Mouse (Mus musculus) left cerebral cortex, adult 18-20 months (tissue): ENCODE measurements at regions not wholly inside any gene's neighbourhood (a gene's known extent, or its start where the extent isn't known, plus 50 kb on each side); places are given as distances from the start of the nearest gene placed in this dataset.

Experiments used
- DNase-seq, 2 experiments: peaks; one replicate each; pipeline ENCODE4 v3.0.0; 2021 to 2022; ENCODE audit warnings: low spot score in 2 of 2, mixed read lengths in 1 of 2

DNA sequence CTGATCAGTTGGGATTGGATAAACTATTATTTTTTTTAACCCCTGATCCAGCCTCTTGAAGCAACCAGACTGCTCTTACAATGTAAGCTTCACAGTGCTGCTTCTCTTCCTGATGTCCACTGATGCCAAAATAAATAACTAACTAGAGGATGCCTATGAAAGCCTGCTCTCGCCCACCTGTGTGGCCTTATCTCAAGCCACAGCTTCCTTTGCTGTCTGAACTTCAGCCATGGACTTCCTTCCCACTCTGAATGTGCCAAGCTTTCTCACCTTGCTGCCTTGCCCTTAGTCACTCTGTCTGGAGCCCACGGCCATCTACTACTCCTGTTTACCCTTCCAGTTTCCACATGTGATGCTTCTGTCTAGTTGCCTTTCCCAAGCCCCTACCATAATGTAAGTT, 559.6 kb downstream of the Dhx35 start:
- no peak for DNase-seq

DNA sequence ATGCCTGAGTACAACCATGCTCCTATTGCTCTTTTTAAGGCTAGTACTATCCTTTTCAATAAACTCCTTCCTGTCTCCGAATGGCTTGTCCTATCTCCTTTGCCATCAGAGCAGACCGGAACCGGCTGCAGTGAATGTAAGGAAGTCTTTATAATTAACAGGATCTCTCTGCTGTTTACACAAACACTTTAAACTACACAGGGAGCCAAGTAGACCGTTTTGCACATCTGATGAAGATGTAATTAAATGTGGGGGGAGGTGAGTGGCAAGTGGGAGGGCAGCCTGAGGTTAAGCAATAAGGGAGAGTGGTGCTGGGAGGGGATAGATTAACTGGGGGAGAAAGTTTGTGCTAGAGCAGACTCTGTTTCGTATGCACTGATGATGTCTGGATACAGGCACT, 561.9 kb downstream of the Dhx35 start:
- no peak for DNase-seq

DNA sequence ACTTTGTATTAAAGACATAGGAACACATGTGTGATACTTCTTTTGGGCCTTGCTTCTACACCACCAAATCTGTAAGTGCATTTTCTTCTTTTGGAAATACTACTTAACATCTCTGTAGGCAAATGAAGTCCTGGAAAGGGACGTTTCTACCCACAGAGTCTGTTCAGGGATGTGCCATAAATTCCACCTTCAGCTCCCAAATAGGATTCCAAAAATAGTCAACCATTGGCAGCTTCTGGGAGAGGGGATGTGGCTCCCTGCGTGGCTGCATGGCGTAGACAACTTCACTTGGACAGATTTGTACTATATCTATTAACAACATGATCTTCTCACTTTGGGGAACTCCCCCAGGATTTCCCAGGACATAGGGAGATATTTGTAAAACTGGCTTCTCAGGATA, 566.8 kb downstream of the Dhx35 start:
- DNase-seq = peak; percentile 1 to 4

DNA sequence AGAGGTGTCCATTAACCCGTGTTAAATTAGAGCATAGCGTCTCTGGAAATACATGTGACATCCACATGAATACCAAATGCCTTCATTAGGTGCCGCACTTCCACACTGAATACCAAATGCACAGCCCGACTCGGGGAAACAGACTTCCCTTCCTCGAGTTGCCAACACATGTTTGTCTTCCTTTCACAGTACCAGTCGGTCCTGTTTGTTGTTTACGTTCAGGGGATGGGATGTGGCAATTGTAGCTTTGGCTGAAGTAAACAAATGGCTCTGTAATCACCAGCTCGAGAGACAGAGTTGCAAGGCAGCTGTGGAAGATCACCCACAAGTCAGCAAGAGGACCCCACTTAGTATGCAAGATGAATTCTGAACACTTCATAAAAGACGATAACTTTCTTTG, 598.3 kb downstream of the Dhx35 start:
- no peak for DNase-seq

DNA sequence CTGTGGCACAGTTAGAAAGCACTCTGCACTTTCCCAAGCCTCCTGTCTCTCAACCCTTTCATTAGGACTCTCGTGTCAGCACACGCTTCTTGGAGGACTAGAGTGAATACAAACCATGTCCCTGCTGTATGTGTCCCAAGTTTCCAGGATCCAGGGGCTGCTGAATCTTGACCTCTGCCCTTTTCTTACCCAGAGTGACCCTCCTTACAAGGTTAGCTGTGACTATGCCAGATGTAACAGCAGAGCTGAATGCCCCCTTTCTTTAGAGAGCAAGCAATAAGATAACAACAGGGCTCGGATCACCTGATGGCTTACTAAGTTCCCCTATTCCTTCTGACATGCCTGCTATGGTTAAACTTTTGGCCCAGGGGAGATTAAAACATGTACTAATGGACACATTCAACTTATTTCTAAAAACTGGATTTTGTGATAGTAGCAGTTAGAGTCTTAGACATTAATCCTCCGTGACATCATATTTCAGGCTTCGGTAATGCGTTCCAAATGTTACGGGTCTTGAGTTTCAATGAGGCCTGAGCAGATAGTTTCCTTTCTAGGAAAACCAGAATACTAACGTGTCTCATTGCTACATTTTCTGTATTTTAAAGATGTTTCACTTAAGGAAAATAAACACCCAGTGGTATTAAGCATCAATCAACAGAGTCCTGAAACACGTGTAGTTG, 607.0 kb downstream of the Dhx35 start:
- DNase-seq = no peak

DNA sequence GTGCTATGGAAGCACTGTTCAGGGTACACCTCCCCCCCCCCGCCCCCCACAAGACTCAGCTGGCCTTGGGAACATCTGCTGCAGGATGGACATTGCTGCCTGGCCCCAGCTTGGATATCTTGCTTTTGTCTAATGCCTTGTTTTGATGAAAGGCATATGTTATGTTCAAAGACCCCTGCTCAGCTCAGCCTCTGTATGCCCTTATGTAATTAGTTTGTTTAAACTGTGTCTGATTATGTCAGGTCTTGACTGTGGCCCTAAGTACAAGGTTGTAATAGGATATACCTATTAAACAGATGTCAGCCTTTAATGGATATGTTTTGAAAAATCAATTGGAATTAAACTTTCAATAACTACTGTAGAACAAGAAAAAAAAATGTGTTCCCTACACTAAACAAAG, 610.3 kb downstream of the Dhx35 start:
- no peak for DNase-seq

DNA sequence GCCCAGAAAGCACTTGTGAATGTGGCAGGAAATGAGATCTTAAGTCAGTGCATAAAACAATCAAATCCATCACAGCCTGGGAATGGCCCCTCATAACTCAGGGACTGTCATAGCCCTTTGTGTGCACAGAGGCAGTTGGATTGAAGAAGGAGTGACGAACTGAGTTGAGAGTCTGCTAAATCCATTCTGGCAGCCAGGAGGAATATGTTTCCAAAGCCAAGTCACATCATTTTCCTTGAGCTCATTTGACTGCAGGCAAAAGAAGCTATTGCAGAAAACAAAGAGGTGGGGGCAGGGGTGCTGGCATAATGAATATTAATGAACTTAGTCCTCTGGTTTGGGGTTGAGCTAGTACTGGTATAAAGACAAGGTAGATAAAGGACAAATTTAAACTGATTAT, 620.0 kb downstream of the Dhx35 start:
- no peak for DNase-seq

DNA sequence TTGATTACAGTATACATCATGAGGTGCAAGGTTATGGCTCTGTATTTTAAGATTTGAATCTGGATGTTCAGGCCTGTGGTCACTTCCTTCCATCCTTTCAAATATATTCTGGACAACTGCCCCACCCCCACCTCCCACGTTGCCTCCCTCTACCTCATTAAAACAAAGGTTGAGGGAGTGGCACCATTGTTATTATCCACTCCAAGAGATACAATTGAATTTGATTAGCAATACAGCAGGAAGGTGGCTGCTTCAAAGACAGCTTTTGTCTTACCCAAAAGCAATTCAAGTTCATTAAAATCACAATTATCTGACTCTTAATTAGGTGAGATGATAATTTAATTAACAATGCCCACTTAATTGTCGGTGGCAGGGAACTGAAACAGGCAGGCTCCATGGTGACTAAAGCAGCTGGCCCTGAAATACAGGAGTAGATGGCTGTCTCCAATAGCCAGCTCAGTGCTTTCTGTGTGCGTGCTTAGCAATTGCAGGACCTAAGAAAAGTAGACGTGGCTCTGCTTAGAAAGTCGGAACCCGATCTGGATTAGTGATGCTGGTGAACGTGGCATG, 623.8 kb downstream of the Dhx35 start:
- no peak for DNase-seq

DNA sequence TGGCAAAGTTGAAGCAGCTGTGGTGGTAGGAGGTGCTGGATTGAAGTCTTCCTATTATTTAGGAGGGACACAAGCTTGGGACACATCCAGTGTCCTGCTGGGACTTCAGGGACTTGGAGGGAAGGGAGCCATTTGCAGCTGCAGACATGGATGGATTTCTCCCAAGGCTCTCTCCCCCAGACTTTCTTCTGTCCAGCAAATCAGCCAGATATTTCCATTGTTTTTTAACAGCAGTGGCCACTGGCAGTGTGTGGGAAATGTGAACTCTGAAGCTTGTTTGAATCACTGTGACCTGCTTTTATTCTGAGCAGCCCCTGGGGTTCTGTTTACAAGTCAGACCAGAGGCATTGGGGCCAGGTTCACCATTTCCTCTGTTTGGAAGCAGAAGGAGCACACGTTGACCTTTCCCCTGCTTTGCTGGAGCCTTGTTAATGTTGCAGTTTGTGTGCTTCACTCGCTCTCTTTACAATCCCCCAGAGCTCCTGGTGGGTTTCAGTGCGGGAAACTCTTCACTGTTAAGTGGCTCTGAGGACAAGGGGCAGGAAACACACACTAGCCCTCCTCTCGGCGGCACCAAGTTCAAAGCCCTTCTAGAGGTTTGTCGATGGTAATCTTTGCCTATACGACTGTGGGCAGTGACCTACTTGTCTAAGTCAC, 627.8 kb downstream of the Dhx35 start:
- DNase-seq = no peak

DNA sequence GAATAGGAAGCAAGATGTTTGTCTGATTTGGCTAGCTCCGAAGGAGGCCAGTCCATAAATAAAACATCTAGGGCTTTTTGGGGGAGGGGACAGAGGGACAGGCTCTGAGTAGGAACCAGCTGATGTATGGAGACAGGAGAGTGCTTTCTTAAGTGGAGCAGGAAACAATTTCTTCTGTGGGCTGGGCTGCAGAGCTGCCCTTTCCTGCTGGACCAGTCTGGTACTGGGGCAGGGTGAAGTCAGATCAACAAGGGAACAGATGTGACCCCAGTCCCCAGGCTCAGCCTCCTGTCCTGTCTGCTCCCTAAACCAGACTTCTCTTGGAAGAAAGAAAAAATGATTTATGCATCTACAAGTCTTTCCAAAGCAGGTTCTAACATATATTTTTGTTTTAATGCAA, 633.6 kb downstream of the Dhx35 start:
- no peak for DNase-seq

DNA sequence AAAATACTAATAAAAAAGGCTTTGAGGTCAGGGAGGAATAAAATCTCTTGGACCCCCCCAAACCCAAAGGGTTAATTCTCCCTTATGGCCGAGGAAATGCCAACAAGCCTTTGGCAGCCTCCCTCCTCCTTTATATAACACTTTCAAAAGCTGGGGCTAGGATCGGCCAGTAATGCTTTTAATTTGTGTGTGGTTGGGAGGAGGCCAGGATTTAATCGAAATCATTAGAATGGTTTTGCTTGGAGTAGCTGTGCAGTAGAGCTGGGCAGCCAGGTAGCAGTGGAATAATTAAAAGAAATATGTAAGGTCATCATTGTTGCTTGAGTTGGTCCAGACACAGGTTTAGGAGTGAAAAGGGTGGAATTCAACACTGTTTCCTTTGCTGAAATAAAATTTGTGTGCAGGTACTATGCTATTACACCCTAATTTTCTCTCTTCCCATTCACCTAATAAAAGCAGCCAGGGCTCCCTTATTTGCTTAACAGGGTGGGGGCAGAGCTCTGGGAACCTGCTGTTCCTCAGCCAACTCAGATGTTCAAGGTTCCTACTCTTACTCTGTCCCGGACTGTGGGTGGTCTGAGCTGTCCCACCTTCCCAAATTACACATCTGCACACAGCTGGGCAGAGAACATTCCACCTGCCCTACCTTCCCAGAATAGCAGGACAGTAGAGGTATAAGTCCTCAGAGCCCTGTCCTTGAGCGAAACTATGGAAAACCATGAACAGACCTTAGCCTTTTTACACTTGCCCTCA, 636.1 kb downstream of the Dhx35 start:
- no peak for DNase-seq

DNA sequence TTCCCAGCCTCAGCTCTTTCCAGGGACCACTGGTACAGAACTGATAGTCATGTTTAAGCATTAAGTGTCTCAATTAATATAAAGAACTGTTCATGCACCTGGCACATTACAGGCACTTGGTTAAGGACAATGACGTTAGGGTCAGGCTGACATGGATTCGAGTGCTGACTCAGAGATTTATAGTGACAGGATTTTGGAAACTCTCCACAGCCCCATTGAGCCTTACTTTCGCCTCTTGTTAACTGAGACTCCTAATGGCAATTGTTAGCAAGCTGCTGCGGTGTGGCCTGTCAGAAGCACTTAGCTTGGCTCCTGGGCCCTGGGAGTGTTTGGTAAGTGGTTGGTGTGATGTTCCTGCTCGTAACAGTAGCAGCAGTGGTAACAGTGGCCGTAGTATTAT, 644.4 kb downstream of the Dhx35 start:
- no peak for DNase-seq

DNA sequence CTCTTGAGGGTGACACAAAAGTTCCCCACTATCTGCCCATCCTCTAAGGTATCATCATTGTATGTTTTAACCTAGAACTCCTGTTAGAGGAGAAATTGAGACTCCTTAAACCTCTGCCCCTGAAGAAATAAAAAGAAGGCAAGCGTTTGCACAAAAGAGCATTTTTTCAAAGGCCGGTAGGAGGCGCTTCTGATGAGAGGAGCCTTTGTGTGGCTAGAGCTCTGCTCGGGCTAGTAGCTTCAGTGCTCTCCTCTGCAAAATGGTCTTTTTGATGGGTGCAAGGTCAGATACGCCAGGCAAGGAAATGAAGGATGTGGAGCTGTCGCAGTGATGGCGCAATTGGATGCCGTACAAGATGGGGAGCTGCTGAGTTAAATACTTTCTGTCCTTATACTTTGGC, 649.0 kb downstream of the Dhx35 start:
- peak; percentile 43 to 55 for DNase-seq

DNA sequence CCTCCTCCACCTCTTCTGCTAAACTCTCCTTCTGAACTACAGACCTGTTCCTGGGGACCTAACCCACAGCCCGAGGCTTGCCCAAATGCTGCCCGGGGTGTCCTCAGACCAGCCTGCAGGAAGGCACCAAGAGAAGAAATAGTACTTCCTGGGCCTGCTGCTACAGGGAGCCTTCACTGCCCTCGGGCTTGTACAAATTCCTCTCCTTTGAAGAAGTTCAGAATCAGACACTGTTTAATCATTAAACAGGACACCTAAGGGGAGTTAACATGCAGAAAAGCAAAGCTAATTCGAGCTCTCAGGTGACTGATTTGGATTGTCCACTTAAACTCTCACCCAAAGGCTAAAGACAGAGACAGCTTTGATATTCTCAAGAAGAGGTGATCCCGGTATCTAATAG, 651.8 kb downstream of the Dhx35 start:
- no peak for DNase-seq

DNA sequence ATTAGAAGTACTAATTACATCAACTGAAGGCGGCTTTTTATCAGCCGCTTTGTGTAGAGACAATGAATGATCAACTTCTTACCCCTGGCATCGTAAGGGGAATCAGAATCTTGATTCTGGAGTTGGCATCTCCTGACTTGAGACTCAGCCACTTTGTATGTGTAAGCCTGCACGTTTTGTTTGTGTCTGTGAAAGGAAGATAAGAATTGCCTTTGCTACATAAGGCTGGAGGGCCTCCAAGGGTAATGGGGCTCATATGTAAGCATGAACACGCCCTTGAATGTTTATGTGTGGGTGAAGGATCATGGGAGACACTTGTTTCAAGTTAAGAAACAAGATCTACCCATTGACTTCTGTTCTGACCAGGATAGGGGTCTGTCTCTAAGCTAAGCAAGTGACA, 652.3 kb downstream of the Dhx35 start:
- no peak for DNase-seq

DNA sequence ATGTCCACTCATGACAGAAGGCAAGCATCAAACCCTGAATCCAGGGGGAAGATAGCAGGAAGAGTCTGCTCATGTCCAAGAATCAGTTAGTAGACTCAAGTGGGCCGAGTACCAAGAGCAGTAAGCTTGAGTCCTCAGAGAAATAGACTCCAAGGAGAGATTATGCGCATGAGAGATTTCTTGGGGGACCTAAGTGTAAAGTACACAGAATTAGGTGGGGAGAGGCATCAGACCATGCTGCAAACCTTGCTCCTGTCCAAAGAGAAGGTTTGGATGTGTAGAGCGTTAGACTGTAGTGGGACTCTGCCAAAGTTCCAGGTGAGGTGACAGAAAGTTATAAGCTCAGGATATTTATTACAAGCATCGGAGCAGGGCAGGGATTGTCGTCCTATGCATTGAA, 654.4 kb downstream of the Dhx35 start:
- no peak for DNase-seq

DNA sequence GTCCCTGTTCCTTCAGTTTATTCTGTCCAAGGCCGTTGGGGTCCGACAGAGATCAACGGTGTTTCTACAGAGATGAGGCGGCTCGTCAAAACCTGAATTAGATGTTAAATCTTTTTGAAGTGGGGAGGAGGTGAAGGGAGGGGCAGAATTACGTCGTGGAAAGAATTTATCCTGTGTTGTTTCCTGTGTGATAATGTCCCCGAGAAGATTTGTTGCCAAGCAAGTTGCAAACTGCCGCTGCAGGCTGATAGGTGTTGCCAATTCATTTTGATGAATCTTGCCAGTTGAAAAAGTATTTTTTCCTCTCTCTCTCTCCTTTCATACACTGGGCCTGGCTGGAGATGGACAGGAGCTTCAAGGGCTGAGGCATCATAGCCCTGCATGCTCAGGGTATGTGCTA, 656.8 kb downstream of the Dhx35 start:
- no peak for DNase-seq

DNA sequence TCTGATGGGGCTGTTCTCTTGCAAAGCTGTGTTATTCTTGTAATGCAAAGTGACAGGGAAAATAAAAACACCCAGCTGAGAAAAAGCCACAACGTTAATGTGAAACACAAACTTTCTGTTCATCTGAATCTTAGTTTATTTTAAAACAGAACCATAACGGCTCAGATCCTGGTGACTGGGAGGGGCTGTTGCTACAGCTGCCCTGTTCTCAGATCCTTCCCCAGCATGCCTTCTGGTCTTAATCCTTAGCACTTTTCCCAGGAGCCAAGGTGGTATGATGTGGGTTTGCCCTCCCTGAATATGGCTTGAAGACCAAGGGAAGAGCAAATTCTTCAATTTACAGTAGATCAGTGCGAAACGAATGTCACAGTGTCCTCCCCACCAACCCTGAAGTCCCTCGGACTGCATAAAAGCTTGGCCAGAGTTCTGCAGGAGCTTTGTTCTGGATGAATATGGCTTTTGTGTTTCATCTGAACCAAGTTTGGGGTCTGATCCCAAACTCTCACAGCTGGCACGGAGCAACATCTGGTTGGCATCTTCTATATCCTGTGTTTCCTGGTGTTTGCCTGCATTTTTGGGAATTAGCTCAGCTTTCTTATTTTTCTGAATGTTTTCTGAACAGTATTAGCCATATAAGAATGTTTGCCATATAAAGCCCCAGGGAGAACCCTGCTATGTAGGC, 686.9 kb downstream of the Dhx35 start:
- DNase-seq = no peak

DNA sequence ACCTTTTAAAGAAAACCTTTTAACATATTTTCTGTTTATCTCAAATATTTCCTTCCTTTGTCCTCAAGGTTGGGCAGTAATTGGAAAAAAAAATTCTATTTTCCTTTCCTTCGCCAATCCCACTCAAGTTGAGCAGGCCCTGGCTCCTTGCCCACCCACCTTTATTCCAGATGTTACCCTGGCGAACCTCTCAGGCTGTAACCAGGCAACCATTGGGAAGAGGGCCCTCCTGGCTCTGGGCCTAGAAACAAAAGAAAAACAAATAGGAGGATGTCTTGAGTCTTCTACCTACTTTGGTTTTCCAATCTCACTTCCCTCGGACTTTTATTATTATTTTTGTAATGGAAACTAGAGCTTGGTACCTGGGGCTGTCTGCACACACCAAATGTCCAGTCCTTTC, 696.5 kb downstream of the Dhx35 start:
- DNase-seq = no peak

DNA sequence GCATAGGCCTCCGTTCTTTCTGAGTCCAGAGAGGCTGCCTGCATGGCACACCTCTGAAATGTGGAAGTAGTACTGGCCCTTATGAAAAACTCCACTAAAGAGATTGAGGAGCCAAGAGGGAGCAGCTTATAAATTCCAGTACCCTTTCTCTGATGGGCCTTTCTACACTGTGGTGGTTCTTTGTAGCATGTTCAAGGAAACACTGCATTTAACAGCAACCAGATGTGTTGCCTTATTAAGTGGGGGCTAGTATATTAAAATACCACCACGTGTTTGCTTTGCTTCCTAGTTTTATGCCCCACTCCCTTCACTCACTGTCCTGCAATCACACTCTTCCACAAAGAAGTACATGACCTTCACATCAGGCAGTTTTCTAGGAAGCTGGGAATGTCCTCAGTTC, 704.1 kb downstream of the Dhx35 start:
- DNase-seq = no peak

DNA sequence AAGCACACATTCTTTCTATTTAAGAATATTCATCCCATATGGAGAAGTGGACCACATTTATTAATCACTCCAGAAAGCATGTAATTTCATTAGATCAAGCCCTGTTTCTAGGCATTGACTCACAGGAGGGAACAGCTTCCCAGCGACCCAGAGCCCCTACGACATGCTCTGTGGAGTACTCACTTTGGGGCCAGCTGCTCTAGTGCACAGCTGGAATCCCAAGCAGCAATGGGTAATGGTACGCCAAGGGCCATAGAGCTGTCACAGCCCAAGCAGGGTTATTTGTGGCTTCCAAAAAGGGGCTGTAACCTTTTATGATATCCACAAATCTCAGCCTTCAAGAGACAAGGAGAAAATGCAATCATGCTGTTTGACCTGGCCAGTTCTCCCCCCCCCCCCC, 706.4 kb downstream of the Dhx35 start:
- no peak for DNase-seq

DNA sequence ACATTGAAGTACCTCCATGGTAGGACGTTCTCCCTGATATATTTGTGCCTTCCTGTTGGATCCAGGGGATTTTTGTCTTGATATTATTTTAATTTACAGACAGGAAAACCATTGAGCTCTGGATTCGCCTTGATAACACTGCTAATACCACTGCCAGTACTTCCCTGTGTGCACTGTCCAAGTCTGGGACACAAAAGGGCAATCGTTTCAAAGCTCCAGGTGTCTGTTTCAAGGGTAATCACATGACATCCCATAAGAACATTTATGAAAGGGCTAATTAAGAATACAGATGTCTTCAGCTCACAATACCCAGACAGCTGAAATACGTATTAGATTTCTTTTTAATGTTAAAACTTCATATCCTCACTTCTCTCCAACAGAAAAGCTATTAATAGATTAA, 724.5 kb downstream of the Dhx35 start:
- DNase-seq = no peak
